Mouse (Mus musculus): ENCODE data around the gene Fxyd7.

Gene Fxyd7

GRCm38 (mm10) chr7:31076492-31076891 lies 25.2 kb upstream of the Fxyd7 start, which contains the start of gene Fxyd3:
Gene Fxyd3 (minus strand): TSS chr7:31076704.
- DNase-seq (ENCODE audit: low spot score): no peak

DNA sequence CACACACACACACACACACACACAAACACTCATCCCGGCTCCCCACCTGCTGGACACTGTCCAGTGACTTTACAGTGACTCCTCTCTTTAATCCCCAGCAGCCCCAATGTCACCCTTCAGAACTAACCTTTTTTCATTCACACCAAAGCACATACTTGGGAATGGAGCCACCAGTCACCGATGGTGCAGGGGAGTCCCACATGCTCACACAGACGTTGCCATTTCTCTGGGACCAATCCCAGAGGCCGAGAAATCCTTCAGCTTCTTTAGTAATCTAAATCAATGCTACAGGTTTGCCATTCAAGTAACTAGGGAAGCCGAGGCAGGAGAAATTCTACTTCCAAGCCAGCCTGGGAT lies 23.4 kb upstream of the Fxyd7 start:
- no peak for DNase-seq (ENCODE audit: low spot score)

DNA sequence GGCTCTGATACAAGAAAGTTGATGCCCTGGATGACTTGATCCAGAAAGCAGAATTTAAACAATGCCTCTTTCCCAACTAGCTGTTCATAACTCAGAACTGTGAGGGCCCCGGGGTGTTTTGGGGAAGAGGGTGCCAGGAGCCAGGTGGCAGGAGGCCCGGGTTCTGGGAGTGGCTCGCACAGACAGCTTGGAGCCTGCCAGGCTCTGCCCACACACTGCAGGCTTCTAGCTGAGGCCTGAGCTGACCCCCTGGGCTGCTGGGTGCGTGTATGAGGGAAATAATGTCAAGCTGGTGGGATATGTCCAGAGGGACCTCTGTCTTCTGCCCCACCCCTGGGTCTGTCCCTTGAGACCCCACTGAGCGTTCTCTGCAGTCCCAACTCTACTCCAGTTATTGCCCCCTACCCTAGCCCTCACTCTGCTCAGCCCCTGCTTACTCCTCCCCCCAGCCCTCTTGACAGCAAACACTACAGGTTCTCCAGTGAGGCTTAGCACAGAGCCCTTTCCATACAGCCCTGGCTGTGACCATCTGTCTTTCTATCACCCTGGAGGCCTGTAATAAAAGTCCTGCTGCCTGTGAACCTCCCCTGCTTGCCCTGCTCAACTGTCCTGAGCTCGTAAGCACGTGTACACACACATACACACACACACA lies 22.9 kb upstream of the Fxyd7 start:
- DNase-seq (ENCODE audit: low spot score): no peak

GRCm38 (mm10) chr7:31073546-31073945 lies 22.3 kb upstream of the Fxyd7 start:
- no peak for DNase-seq (ENCODE audit: low spot score)

DNA sequence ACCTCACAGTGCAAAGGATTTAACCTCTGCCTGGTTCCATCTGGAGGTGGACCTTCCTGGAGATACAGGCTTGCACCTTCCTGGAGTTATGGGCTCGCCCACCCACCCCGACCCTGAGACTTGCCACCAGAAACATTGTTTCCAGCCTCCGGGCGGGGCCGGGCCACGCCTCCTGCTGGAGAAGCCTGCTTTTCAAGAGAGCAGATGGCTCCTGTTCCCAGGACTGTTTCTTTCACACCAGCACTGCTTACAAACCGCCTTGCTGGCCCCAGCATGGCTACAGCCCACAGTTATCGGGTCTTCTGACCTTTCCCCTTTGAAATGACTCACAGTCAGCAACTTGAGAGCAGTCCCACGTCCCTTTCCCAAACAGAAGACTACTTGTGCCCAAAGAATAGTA lies 21.1 kb upstream of the Fxyd7 start:
- DNase-seq (ENCODE audit: low spot score): no peak

DNA sequence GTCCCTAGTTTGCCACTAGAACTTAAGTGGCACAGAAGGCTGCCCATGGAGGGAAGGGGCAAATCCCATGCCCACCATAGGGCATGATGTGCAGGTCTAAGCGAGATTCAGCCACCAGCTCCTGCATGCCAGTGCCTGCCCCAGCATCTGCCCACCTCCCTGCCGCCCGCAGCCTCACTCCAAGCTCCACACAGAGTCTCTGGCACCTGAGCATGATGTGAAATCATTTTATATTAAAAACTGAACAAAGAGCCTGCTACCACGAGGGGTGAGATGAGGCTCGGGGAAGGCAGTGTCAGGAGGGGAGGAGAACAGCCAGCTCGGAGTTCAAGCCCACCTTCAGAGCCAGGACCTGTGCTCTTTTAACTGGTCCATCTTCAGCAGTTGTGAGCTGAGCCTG lies 19.1 kb upstream of the Fxyd7 start:
- DNase-seq (ENCODE audit: low spot score): no peak

DNA sequence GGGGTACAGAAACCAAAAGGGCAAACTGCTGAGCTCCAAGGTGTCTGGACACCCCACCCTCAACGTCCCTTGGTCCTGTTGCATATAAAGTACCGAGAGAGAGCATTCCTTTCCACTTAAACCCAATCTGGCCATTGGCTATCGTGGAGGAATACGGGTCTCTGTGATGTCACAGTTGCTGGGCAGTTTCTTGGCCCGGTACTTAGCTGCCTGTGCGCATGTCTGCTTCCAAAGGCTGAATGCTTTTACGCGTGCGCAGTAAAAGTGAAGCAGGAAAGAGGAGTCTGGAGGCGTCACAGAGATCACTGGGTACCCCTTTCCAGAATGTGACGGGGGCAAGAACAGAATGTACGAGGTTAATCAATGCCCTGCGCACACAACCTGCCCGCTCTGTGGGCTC lies 18.2 kb upstream of the Fxyd7 start:
- no peak for DNase-seq (ENCODE audit: low spot score)

GRCm38 (mm10) chr7:31067836-31068235 lies 16.6 kb upstream of the Fxyd7 start:
- DNase-seq (ENCODE audit: low spot score): no peak

DNA sequence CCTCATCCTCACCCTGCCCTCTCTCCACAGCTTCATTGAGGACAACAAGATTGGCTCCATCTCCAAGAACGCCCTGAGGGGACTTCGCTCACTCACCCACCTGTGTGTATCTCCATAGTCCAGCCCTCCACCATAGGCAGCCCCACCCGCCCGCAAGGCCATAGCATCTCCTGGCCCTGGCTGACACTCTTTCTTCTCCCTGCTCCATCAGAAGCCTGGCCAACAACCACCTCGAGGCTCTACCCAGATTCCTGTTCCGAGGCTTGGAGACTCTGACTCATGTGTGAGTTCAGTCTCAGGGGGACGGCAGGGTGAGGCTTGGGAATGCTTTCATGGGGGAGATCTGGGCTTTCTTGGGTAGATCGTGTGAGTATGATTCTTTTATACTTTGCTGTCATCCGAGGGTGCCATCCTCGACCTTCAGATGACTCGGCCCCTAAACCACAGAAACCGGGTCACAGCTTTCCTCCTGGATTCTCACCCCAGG lies 11.8 kb upstream of the Fxyd7 start:
- no peak for DNase-seq (ENCODE audit: low spot score)

DNA sequence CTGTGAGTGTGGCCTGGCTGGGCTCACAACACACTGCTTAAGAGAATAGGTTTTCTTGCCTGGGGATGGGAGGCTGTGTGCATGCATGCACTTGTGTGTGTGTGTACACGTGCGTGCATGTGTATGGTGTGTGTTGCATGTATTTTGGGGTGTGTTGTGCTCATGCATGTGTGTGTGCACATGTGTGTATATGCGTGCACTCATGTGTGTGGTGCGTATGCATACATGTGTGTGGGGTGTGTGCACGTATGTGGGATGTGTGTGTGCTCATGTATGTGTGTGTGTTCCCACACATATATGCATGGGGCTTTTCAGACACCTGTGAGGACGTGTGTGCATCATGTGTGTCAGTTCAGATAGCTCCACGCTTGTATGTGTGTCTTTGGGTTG lies 9.3 kb upstream of the Fxyd7 start:
- DNase-seq (ENCODE audit: low spot score): no peak

DNA sequence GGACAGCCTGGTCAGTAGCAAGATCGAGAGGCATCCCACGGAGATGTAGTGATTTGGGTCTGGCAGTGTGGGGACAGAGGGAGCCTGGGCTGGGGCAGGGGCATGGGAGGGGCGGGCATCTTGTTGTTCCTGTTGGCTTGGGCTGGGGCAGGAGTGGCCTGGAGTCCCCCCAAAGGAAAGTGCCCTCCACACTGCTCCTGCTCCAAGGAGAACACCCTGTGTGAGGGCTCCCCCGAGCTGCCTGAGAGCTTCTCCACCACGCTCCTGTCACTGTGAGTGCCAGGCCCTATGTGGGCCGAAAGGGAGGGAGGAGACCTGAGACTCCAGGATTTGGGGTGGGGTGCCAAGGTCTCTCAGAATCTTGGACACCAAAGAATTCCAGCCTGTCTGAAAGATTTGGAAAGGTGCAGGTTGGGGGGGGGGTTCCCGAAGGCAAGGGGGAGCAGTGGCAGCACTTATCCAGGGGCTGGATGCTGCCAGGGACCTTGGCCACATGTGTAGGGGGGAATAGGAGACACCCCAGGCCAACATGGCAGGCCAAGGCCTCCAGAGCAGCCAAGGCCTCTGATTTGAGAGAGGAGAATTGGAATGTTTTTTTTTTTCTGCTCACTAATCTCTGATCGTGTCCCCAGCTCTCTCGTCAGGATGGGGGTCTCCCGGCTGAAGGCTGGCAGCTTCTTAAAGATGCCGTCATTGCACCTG lies 8.8 kb upstream of the Fxyd7 start:
- no peak for DNase-seq (ENCODE audit: low spot score)

GRCm38 (mm10) chr7:31059108-31059507 lies 7.8 kb upstream of the Fxyd7 start, which contains the start of gene Lgi4:
Gene Lgi4 (plus strand): TSS chr7:31059342.
- DNase-seq (ENCODE audit: low spot score): peak; percentile 89

DNA sequence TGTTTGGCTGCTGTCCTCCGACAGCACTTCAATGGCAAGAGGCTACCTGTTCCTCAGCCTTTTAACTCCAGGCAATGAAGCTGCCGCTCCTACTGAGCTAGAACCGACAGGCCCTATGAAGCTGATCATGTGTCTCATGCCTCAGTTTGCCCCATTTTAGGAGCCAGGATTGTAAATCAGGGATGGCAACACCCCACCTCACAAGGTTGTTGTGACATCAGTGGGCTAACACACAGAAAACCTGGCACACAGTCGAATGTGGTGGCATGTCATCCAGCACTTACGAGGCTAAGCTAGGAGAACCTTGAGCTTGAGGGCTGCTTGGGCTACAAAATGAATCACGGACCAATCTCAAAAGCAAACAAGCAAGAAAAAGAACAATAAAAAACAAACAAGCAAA lies 6.9 kb upstream of the Fxyd7 start:
- no peak for DNase-seq (ENCODE audit: low spot score)

DNA sequence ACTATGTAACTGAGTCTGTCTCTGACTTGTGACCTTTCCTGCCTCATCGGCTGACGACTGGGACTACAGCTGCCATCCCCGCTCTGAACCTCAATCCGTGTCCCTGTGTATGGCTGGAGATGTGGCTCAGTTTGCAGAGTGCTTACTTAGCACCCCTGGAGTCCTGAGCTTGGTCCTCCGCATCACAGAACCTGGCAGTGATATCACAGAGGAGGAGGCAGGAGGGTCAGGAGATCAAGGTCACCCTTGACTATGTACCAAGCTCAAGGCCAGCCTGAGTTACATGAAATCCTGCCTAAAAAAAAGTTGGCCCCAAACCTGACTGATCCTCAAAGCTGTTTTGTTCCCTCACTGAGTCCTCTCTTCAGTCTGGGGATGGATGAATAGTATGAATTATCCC lies 6.5 kb upstream of the Fxyd7 start:
- no peak for DNase-seq (ENCODE audit: low spot score)

- DNase-seq (ENCODE audit: low spot score): no peak
These were observed 5.8 kb upstream of the Fxyd7 start, which contains the start of gene Fxyd1 for GRCm38 (mm10) chr7:31057071-31057470. Gene Fxyd1 (minus strand): TSS chr7:31057199.

- DNase-seq (ENCODE audit: low spot score): no peak
These were observed 5.2 kb upstream of the Fxyd7 start for GRCm38 (mm10) chr7:31056448-31056847.

DNA sequence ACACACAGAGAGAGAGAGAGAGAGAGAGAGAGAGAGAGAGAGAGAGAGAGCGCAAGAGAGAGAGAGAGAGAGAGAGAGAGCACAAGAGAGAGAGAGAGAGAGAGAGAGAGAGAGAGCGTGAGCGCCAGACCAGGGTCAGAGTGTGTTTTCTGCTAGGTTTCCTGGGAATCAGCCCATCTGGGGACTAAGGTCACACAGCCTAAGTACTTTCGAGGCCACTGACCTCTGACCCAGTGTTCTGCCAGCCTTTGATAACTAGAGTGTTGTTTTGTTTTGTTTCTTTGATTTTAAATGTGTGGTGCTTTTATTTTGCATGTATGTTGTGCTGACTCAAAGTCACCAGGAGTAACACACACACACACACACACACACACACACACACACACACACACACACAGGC lies 4.6 kb upstream of the Fxyd7 start:
- DNase-seq (ENCODE audit: low spot score): no peak

- peak; percentile 51 for DNase-seq (ENCODE audit: low spot score)
These were observed 4.1 kb upstream of the Fxyd7 start for GRCm38 (mm10) chr7:31055354-31055824.

DNA sequence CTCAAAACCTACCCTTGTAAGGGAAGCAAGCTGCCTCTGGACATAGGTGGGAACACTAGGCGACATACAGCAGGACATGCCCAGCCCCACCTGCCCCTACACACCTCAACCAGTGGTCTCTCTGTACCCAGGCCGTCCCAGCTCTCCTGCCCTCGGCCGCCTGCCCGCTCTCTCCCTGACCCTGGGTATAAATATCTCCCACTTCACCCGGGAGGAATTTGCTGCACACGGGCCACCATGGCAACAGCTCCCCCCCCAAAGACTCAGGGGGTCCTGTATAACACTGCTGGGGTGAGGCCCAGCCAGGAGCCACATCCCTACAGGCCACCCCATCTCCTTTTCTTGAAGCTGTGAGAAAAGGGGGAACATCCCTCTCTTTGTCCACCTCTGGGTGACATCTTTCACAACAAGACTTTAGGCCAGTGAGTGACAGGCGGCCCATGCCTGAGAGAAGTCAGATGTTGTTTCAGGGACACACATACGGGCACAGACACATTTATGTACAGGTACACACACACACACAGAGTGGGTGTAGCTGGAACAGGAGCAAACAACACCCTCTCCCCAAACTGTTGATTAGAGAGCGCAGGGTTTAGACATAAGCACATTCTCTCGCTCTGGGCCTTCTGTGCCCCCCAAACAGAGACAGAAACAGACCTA lies 3.5 kb upstream of the Fxyd7 start:
- no peak for DNase-seq (ENCODE audit: low spot score)

DNA sequence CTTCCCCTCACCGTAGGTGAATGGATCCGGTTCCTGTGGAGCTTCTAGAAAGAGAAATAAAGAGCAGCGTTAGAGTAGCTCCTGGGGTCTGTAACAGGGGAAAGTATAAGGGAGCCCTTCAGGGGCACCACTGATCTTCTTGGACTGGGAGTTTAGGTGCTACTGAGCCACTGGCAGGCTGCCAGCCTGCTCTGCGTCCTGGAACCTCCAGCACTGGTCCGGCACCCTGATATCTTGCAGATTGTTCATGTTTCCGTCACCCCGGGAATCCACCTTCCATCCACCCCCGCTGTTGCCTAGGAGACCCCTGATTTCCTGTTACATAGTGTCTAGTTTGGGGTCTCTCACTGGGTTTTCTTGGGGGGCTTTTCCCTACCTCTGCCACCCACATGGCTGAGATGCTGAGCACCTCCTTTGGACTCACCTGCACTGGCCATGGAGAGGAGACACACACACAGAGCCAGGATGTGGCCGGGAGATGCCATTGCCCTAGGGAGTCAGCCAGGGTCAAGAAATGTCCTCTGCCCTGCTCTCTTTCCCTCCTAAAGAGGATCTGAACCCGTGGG lies 2.7 kb upstream of the Fxyd7 start:
- DNase-seq (ENCODE audit: low spot score): no peak

DNA sequence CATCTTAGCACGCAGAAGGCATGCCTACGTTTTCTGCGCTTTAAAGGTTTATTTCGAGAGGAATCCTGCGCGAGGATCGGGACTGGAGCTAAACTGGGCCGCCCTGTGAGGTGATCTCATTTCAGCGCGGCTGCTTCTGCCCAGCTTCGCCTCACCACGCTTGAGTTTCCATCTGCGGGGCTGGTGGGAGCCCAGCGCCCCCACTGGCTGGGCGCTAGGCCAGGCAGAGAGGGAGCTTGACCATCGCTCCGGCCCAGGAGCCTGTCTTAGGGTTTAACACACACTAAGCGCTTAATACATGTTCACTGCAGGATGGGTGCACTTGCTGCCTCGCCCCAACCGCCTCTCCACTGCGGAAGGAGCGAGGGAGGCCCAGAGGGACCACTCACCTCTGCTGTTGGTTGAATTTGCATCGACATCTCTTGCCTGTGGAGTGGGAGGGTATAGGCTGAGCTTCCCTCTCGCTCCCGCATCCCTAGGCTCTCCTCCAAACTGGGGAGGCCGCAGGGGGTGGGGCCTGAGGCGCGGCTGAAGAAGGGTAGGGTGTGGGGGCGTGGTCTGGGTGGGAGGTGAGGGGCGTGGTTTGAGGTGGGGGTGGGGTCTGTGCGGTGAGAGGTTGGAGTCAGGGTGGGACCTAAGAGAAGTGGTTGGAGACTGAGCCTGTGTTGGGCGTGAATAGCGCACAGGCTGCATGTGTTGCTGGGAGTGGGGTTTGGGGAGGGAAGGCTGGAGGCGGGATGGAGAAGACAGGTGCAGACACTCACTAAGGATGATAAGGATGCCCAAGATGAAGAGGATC lies 1.6 kb upstream of the Fxyd7 start:
- peak; percentile 54 for DNase-seq (ENCODE audit: low spot score)

DNA sequence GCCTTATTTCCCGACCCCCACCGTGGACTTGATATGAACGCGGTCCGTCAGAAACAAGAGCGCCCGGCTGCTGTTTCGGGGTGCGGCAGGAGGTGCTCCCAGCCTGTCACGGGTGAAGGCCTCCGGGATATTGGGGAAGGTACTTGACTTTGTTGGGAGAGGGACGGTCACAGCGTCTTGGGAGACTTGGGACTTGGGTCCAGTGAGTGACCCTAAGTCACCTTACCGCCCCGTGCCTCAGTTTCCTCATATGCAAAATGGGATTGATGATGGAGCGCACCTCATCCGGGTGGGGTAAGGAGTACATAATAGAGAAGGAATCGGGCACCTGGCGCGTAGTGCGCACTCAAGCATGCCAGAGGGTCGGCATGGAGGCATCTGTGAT lies 976 bp upstream of the Fxyd7 start:
- no peak for DNase-seq (ENCODE audit: low spot score)

Measured in retina, embryonic 14.5 days (tissue).